Mouse (Mus musculus): ENCODE results near the gene Stk32c.
A peak's percentile ranks its signal among the peaks of the same experiment; 100 is the strongest.

The Stk32c gene

GRCm38 (mm10) chr7:139136906-139137491 is 76.1 kb downstream of the Stk32c start:
- no peak for DNase-seq

DNA sequence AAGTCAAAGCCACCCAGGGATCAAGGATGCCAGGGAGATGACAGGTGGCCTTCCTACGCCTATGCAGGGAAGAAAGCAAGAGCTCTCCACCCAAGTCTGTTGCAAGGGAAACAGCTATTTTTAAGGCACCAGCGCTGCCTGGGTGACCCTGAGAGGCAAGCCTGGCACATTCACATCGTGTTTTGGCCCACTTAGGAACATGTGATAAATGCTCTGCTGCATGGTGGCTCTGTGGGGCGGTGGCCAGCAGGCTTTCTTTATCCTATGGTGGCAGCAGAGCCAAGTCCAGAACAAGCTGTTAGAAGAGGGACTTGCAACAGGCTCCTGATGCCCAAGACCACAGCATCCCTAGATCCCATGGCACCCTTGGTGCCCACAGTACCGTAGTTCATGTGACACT is 77.9 kb downstream of the Stk32c start:
- DNase-seq = peak; percentile 95

DNA sequence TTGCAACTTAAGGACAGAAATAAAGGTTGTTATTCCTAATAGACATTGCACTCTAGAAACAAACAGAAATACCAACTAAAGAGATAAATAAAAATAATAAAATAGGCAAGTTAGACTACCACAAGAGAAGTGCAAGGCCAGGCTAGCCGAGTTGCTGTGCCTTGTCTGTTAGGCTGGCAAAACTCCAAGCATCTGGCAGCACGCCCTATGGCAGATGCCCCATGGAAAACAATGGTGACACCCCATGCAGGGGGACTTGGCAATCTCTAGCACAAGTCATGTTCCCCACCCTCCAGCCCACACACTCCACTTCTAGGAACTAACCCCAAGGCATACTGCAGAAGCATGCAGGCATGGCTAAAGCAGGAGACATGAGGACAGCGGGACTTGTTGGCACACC is 79.7 kb downstream of the Stk32c start:
- no peak for DNase-seq

DNA sequence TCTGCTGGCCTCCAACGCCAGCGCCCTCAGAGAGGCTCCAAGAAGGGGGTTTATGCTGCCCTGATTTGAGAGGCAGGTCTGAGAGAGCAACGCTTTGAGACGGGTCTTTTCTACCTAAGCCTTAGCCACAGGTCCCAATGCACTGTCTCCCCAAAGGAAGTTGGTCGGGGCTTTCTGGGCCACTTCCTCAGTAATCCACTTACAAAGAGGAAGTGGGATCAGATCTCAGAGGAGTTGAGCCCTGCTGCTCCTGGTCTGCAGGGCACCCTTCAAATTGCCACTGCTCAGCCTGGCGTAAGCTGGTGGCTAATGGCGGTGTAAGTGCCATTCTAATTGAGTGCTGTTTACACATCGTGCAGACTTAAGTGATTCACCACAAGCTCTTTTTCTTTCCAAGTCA is 81.6 kb downstream of the Stk32c start:
- no peak for DNase-seq

GRCm38 (mm10) chr7:139130361-139130760 is 82.7 kb downstream of the Stk32c start:
- no peak for DNase-seq

- DNase-seq = no peak
These were observed 84.1 kb downstream of the Stk32c start for GRCm38 (mm10) chr7:139128994-139129393.

DNA sequence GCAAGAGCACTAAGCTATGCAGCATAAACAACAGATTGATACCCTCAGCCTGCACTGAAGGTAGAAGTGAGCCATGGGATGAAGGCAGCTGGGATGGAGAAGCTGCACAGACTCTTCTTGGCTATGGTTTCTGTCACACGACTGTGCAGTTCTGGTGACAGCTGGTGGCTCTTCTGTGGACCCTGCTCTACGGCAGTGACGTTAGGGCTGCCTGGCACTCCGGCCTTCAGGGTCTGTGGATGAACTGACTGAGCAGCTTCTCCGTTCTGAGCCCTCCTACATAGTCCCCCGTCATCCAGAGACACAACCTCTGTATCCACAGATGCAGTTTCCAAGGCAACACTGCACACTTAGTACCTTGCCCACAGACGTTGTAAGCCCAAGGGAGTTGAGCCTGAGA is 86.6 kb downstream of the Stk32c start:
- no peak for DNase-seq

DNA sequence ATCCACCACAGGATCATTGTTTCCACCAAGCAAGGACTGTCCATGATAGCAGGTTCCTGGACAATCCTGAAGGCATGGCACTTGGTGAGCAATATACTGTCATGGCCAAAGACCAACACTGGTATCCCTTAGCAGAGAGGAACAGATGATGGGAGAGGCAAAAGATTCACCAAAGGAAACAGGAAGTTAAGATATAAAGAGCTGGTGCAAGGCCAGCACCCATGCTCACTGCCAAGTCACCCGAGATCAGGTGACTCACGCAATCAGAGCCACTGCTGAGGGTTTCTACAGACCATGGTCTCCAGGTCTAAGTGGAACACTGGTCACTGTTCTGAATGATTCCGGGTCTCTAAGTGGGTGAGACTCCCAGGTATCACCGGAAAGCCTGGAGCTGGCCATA is 87.2 kb downstream of the Stk32c start:
- DNase-seq = no peak

DNA sequence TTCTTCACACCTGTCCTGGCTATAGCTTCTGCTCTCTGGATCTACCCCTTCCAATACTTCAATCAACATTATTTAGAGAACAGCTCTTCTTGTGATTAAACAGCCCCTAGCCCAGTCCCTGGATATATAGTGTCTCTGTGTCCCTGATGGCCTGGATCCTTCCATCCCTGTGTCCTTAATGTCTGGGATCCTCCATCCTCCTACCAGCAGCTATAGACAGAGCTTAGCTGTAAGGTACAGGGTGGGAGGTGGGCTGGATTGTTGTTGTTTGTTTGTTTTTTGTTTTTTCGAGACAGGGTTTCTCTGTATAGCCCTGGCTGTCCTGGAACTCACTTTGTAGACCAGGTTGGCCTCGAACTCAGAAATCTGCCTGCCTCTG is 93.3 kb downstream of the Stk32c start:
- DNase-seq = no peak

DNA sequence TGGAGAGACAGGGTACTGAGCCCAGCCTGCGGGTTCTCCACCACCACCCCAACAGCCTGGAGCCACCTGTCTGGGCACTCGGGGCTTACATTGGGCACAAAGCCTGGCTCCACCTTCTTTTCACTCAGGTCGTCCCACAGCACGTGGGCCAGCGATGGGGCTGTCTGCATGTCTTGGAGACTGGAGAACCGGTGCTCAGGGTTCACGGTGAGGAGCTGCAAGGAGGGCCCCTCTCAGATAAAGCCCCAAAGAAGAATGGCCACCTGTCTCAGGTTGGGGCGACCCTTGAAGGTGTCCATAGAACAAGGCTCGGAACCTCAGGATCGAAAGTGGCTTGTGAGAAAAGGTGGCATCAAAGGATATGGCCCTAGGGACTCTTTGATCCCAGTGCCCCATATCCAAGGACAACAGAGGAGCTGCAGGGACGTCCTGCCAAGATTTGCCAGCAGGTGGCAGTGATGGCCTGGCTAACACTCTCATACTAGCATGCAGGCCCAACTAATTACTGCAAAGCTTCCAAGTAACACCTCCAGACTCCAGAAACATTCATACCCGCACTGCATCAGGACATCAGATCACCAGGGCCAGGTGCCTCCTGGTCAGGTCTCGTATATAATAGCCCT is 93.8 kb downstream of the Stk32c start:
- DNase-seq = peak; percentile 95

DNA sequence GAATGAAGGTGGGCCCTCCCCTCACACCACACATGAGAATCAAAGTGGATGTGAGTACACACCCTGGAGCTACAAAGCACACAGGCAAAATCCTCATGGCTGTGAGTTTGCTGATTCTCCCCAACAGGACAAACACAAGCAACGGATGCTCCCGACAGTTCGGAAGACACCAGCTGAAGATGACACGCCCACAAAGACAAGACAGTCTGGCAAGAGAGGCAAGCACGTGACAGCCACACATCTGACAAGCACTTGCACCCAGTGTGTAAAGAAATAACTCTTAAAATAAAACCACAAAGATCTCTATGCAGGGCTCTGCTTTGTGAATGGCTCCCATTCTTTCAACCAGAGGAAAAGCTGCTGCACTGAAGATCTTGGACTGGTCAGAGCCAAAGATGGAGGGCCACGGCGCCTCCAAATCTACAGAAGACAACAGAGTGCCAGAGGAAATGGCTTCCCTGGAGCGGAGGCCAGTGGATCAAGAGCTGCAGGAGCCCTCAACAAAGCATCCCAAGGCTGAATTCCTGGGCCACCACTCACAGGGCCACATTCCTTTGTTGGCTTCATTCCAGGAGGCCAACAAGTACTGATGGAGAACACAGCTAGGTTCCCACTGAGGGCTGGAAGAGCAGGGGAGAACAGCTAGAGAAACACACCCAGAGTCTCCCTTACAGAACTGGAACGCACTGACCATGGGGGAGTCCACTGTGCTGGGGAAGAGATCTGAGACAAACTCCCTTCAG is 105.0 kb downstream of the Stk32c start:
- no peak for DNase-seq

DNA sequence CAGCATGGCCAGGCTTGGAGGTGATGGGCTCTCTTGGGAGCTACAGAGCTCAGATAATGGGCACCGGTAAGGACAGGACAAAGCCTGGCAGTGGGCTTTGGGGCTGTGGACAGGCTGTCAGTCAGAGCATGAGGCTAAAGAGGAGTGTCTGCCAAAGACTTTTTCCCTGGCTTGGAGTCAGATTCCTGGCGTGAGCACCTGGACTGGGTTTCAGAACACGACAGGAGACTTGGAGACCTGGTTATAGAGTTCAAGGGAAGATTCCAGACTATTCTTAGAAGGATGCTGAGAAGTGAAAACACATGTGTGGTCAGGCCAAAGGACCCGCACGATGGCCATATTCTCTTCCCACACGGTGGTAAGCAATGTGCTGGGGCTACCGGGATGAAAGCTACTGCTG is 107.4 kb downstream of the Stk32c start:
- DNase-seq = no peak

GRCm38 (mm10) chr7:139105076-139105475 is 108.0 kb downstream of the Stk32c start:
- no peak for DNase-seq

- peak; percentile 82 for DNase-seq
These were observed 109.1 kb downstream of the Stk32c start for GRCm38 (mm10) chr7:139103960-139104381.

DNA sequence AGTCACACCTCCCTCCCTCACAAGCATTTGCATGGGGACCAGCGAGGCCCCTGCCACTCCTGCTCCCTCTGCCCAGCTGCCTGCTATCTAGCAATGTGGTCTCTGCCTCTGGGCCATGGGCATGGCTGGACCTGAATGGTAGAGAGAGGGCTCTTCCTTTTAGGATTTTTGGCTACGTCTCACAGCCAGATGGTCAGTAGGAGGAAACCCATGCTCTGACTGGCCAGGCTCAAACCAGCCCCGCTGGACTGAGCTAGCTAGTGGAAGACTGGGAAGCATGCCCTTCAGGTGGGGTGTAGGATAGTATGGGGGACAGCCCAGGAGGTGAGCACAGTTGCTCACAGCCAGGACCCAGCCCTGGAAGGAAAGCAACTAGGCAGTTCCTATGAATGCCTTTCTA is 111.3 kb downstream of the Stk32c start:
- no peak for DNase-seq

GRCm38 (mm10) chr7:139101286-139101804 is 111.8 kb downstream of the Stk32c start:
- DNase-seq = no peak

DNA sequence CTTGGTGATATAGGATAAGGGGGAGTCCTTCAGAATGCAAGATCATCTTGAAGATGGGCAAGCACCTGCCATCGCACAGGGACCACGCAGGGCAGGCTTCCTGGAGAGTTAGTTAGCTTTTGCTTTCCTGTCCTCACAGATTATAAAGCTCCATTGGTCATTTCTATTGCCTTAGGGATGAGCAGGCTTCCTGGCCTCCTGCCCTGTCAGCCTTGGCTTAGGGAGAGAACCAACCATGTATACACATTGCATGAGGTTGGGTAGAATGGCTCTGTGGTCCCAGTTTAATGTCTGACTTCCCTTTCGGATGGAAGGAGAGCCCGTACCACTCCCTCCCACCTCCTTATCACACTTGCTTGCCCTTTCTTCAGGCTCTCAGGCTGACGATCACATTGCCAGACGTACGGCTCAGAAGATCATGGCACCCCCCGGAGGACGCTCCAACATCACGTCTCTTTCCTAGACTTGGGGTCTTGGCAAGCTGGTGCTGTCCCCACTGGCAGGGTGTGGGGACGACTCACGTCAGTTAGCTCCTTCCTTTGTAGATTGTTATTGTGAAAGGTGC is 112.5 kb downstream of the Stk32c start:
- DNase-seq = peak; percentile 82

- no peak for DNase-seq
These were observed 116.7 kb downstream of the Stk32c start for GRCm38 (mm10) chr7:139096399-139096798.

GRCm38 (mm10) chr7:139095282-139095681 is 117.8 kb downstream of the Stk32c start:
- no peak for DNase-seq

- DNase-seq = no peak
These were observed 118.3 kb downstream of the Stk32c start for GRCm38 (mm10) chr7:139094761-139095160.

- no peak for DNase-seq
These were observed 119.3 kb downstream of the Stk32c start for GRCm38 (mm10) chr7:139093781-139094180.

DNA sequence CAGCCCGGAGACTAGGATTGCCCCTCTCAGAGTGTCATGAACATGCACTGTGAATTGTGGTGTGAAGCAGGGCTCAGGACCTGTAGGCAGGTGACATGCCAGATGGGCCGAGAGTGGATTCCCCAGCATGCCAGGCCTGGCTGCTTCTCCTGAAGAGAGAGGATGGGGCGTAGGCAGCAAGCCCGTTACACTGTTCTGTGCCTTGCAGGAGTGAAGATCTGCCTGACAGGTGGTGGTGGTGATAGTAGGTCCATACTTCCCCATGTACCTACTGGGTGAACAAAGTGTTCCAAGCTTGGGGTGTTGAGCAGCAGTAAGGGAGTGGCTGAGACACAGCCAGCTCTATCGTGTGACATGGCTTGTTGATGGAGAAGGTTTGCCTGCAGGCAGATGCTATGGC is 120.0 kb downstream of the Stk32c start:
- no peak for DNase-seq

GRCm38 (mm10) chr7:139092676-139093075 is 120.4 kb downstream of the Stk32c start:
- no peak for DNase-seq

GRCm38 (mm10) chr7:139091681-139092080 is 121.4 kb downstream of the Stk32c start:
- no peak for DNase-seq
